Mouse (Mus musculus) midbrain, embryonic 16.5 days (tissue): ENCODE measurements around the gene Idh1. TPM values are rescaled to one million over a fixed set of nuclear protein-coding genes. Genes with fewer than 3 reads are reported as not detected.
A peak's percentile ranks its signal among the peaks of the same experiment; 100 is the strongest.

Experiments used
- ATAC-seq: fragments of 200-750 bp; cut with Nextera tagmentation; 2 replicates; pipeline ENCODE4 v1.8.0; 2017; ENCODE audit warnings: moderate TSS enrichment
- H3K27ac ChIP-seq: fragments of 300-500 bp; sonication (generic); 2 replicates; pipeline ENCODE4 v1.5.1; 2014; ENCODE audit warnings: mild to moderate bottlenecking, low read length, mixed read lengths
- H3K27me3 ChIP-seq: fragments of 300-500 bp; sonication (generic); 2 replicates; pipeline ENCODE4 v1.6.1; 2014; ENCODE audit warnings: low read depth, low read length, mixed read lengths; ENCODE audit not compliant: control insufficient read depth, insufficient read depth
- H3K36me3 ChIP-seq: fragments of 300-500 bp; sonication (generic); 2 replicates; pipeline ENCODE4 v1.6.1; 2014; ENCODE audit warnings: mild to moderate bottlenecking, low read length, moderate library complexity, mixed read lengths; ENCODE audit not compliant: control insufficient read depth, insufficient read depth
- H3K4me1 ChIP-seq: fragments of 300-500 bp; sonication (generic); 2 replicates; pipeline ENCODE4 v1.6.1; 2014; ENCODE audit warnings: mild to moderate bottlenecking, low read length, mixed read lengths; ENCODE audit not compliant: control insufficient read depth, insufficient read depth
- H3K4me2 ChIP-seq: fragments of 300-500 bp; sonication (generic); 2 replicates; pipeline ENCODE4 v1.6.1; 2014; ENCODE audit warnings: mild to moderate bottlenecking, low read length, mixed read lengths
- H3K4me3 ChIP-seq: fragments of 300-500 bp; sonication (generic); 2 replicates; pipeline ENCODE4 v1.5.1; 2014; ENCODE audit warnings: low read depth, mild to moderate bottlenecking, low read length, moderate library complexity, mixed read lengths
- H3K9ac ChIP-seq: fragments of 300-500 bp; sonication (generic); 2 replicates; pipeline ENCODE4 v1.6.1; 2014; ENCODE audit warnings: low read depth, low read length, mixed read lengths
- H3K9me3 ChIP-seq: fragments of 300-500 bp; sonication (generic); replicated peaks from 2 replicates; pipeline ENCODE4 v1.6.1; 2014; ENCODE audit warnings: mild to moderate bottlenecking, low read length, mixed read lengths; ENCODE audit not compliant: control insufficient read depth, poor library complexity, severe bottlenecking
- WGBS: fragments of 180-500 bp; shearing (Covaris S2); extraction: QIAGEN DNeasy Blood & Tissue Kit; methylation state at CpG from one replicate; pipeline ENCODE4 v1.1.7; 2014; 5-methylcytosine and 5-hydroxymethylcytosine counted together
- polyA plus RNA-seq: library from polyadenylated mRNA; unstranded; fragments of >200 nt; fragmentation: Nextera tagmentation; extraction: Ambion mirVana; gene quantifications from 2 replicates; pipeline ENCODE4 v1.2.1, GENCODE M21; 2015

Idh1 gene
- polyA plus RNA-seq, 1 experiment from 2014 or later, result 553 TPM

GRCm38 (mm10) chr1:65198861-65199260 is 12.6 kb upstream of the Idh1 start:
- no peaks in the 10 kb centered on the region for H3K9me3 ChIP-seq
- ATAC-seq, result no peak
- H3K4me2 ChIP-seq, result no peak overlapping the region
- no peak overlapping the region for H3K9ac ChIP-seq
- H3K4me1 ChIP-seq, result no peaks in the 10 kb centered on the region
- no peak overlapping the region for H3K27ac ChIP-seq
- no peaks in the 10 kb centered on the region for H3K27me3 ChIP-seq
- H3K4me3 ChIP-seq, result no peak overlapping the region
- H3K36me3 ChIP-seq, result peaks cover 9% of the 10 kb centered on the region
- WGBS, result 96% methylated on average over 2 of the region's 2 CpGs

GRCm38 (mm10) chr1:65198425-65198824 is 12.1 kb upstream of the Idh1 start:
- WGBS, result 84% methylated on average over 2 of the region's 2 CpGs
- H3K4me1 ChIP-seq, result no peaks in the 10 kb centered on the region
- no peaks in the 10 kb centered on the region for H3K27me3 ChIP-seq
- H3K9ac ChIP-seq, result no peak overlapping the region
- H3K27ac ChIP-seq, result no peak overlapping the region
- ATAC-seq, result no peak
- H3K36me3 ChIP-seq, result peaks cover 9% of the 10 kb centered on the region
- H3K4me2 ChIP-seq, result no peak overlapping the region
- H3K9me3 ChIP-seq, result no peaks in the 10 kb centered on the region
- no peak overlapping the region for H3K4me3 ChIP-seq

- Histone ChIP-seq H3K36me3 (peaks cover 17% of the 10 kb centered on the region), H3K27me3 (no peaks in the 10 kb centered on the region), H3K4me1 (peaks cover 2% of the 10 kb centered on the region; the same call in 1 of the 2 replicates), H3K4me3 (no peak overlapping the region), H3K27ac (no peak overlapping the region), H3K9ac (no peak overlapping the region), H3K4me2 (no peak overlapping the region), H3K9me3 (no peaks in the 10 kb centered on the region)
- 93% methylated on average over 2 of the region's 2 CpGs for WGBS
- no peak for ATAC-seq
Observed at GRCm38 (mm10) chr1:65193226-65193625, 6.9 kb upstream of the Idh1 start.

GRCm38 (mm10) chr1:65190172-65190571 is 3.9 kb upstream of the Idh1 start:
- H3K4me3 ChIP-seq, result no peak overlapping the region

GRCm38 (mm10) chr1:65187074-65187430 is 752 bp upstream of the Idh1 start:
- no peaks in the 10 kb centered on the region for H3K27me3 ChIP-seq
- WGBS, result 0% methylated on average over 6 of the region's 6 CpGs
- peak overlapping the region; percentile 91 for H3K4me2 ChIP-seq
- ATAC-seq, result no peak
- peaks cover 14% of the 10 kb centered on the region for H3K4me1 ChIP-seq
- H3K36me3 ChIP-seq, result no peaks in the 10 kb centered on the region
- no peaks in the 10 kb centered on the region for H3K9me3 ChIP-seq
- peak overlapping the region; percentile 96 for H3K4me3 ChIP-seq
- peak overlapping the region; percentile 84 for H3K9ac ChIP-seq
- H3K27ac ChIP-seq, result peak overlapping the region; percentile 89

More at GRCm38 (mm10) chr1:65190172-65190571, 3.9 kb upstream of the Idh1 start:
- Histone ChIP-seq H3K9me3 (no peaks in the 10 kb centered on the region), H3K27ac (no peak overlapping the region), H3K4me1 (peaks cover 14% of the 10 kb centered on the region), H3K9ac (no peak overlapping the region), H3K4me2 (no peak overlapping the region), H3K27me3 (no peaks in the 10 kb centered on the region), H3K36me3 (peaks cover 15% of the 10 kb centered on the region)
- 87% methylated on average over 4 of the region's 4 CpGs for WGBS
- no peak for ATAC-seq

- no peak; the same call in 1 of the 2 replicates for ATAC-seq
- WGBS, result 24% methylated on average over 12 of the region's 12 CpGs
- Histone ChIP-seq H3K4me2 (peak overlapping the region; percentile 69), H3K4me3 (peak overlapping the region; percentile 96), H3K27ac (peak overlapping the region; percentile 72), H3K9ac (peak overlapping the region; percentile 58), H3K27me3 (no peaks in the 10 kb centered on the region), H3K4me1 (peaks cover 14% of the 10 kb centered on the region), H3K9me3 (no peaks in the 10 kb centered on the region), H3K36me3 (no peaks in the 10 kb centered on the region)
Observed at GRCm38 (mm10) chr1:65185524-65186205, 635 bp downstream of the Idh1 start.

GRCm38 (mm10) chr1:65185011-65185410 is 1.3 kb downstream of the Idh1 start:
- H3K27me3 ChIP-seq, result no peaks in the 10 kb centered on the region
- peaks cover 14% of the 10 kb centered on the region for H3K4me1 ChIP-seq
- no peak overlapping the region for H3K4me2 ChIP-seq
- H3K9me3 ChIP-seq, result no peaks in the 10 kb centered on the region
- H3K27ac ChIP-seq, result no peak overlapping the region
- H3K36me3 ChIP-seq, result no peaks in the 10 kb centered on the region
- ATAC-seq, result no peak
- H3K9ac ChIP-seq, result no peak overlapping the region
- 89% methylated on average over 8 of the region's 8 CpGs for WGBS
- H3K4me3 ChIP-seq, result no peak overlapping the region

GRCm38 (mm10) chr1:65183994-65184393 is 2.3 kb downstream of the Idh1 start:
- Histone ChIP-seq H3K4me1 (peaks cover 14% of the 10 kb centered on the region), H3K9ac (no peak overlapping the region), H3K36me3 (no peaks in the 10 kb centered on the region), H3K27me3 (no peaks in the 10 kb centered on the region), H3K9me3 (no peaks in the 10 kb centered on the region), H3K4me2 (no peak overlapping the region), H3K4me3 (no peak overlapping the region), H3K27ac (no peak overlapping the region)
- WGBS, result 85% methylated on average over 2 of the region's 2 CpGs
- no peak for ATAC-seq

- Histone ChIP-seq H3K4me2 (no peak overlapping the region), H3K4me1 (peaks cover 19% of the 10 kb centered on the region), H3K4me3 (no peak overlapping the region), H3K9ac (no peak overlapping the region), H3K27ac (no peak overlapping the region), H3K36me3 (no peaks in the 10 kb centered on the region), H3K27me3 (no peaks in the 10 kb centered on the region), H3K9me3 (no peaks in the 10 kb centered on the region)
- ATAC-seq, result no peak
- 94% methylated on average over 5 of the region's 5 CpGs for WGBS
Observed at GRCm38 (mm10) chr1:65181459-65181858, 4.8 kb downstream of the Idh1 start.
